Mouse (Mus musculus) liver, adult 2 months (tissue): ENCODE results near the gene Gm27029. TPM values are rescaled to one million over a fixed set of nuclear protein-coding genes. Genes with fewer than 3 reads are reported as not detected.

Source experiments
- DNase-seq: peaks from one replicate; pipeline ENCODE4 v3.0.0-alpha.2; 2011; ENCODE audit warnings: low read depth, low spot score; ENCODE audit errors: extremely low read depth
- H3K27ac ChIP-seq: fragments of 200-500 bp; replicated peaks from 2 replicates; pipeline ENCODE4 v1.5.1; 2012; ENCODE audit warnings: low read depth, mild to moderate bottlenecking, control low read depth, inconsistent platforms, low read length; ENCODE audit not compliant: insufficient read depth
- H3K27me3 ChIP-seq: fragments of 200-500 bp; 2 replicates; pipeline ENCODE4 v1.6.1; 2012; ENCODE audit warnings: mild to moderate bottlenecking, moderate library complexity, low read length, inconsistent platforms; ENCODE audit not compliant: control insufficient read depth, insufficient read depth
- H3K36me3 ChIP-seq: fragments of 200-500 bp; 2 replicates; pipeline ENCODE4 v1.6.1; 2012; ENCODE audit warnings: low read length, inconsistent platforms; ENCODE audit not compliant: control insufficient read depth, insufficient read depth
- H3K4me1 ChIP-seq: fragments of 200-500 bp; 2 replicates; pipeline ENCODE4 v1.6.1; 2011; ENCODE audit warnings: low read length; ENCODE audit not compliant: control insufficient read depth, insufficient read depth
- H3K4me3 ChIP-seq: fragments of 200-500 bp; 2 replicates; pipeline ENCODE4 v1.5.1; 2011; ENCODE audit warnings: low read depth, mild to moderate bottlenecking, control low read depth, low read length, moderate library complexity; ENCODE audit not compliant: insufficient read depth
- H3K79me2 ChIP-seq: fragments of 200-500 bp; 2 replicates; pipeline ENCODE4 v1.6.1; 2012; ENCODE audit warnings: inconsistent platforms, mild to moderate bottlenecking, low read length, moderate library complexity; ENCODE audit not compliant: control insufficient read depth, insufficient read depth
- H3K9ac ChIP-seq: fragments of 200-500 bp; 2 replicates; pipeline ENCODE4 v1.6.1; 2012; ENCODE audit warnings: low read depth, mild to moderate bottlenecking, control low read depth, inconsistent platforms, low read length
- CTCF ChIP-seq: fragments of 200-500 bp; IDR thresholded peaks from 2 replicates; pipeline ENCODE4 v1.5.1; 2011; ENCODE audit warnings: low read depth, low read length, control low read depth
- POLR2A ChIP-seq: fragments of 200-500 bp; IDR thresholded peaks from 2 replicates; pipeline ENCODE4 v1.6.1; 2011; ENCODE audit warnings: low read length, control low read depth; ENCODE audit not compliant: insufficient read depth; ENCODE audit errors: extremely low read depth
- WGBS: fragments of 180-500 bp; shearing (Covaris S2); methylation state at CpG from one replicate; pipeline ENCODE4 v1.1.7; 2018; 5-methylcytosine and 5-hydroxymethylcytosine counted together
- polyA plus RNA-seq: library from polyadenylated mRNA; depleted of rRNA; stranded (reverse); fragments of >200 nt; gene quantifications from 2 replicates; pipeline ENCODE4 v1.2.3, GENCODE M21; 2012; rRNA removed
- total RNA-seq: library from RNA; depleted of rRNA; stranded (reverse); fragments of >200 nt; gene quantifications from 2 replicates; pipeline ENCODE4 v1.2.3, GENCODE M21; 2014; rRNA removed

Gene Gm27029
- total and polyA plus RNA-seq, 2 experiments, result 0.37 to 0.65 TPM

DNA sequence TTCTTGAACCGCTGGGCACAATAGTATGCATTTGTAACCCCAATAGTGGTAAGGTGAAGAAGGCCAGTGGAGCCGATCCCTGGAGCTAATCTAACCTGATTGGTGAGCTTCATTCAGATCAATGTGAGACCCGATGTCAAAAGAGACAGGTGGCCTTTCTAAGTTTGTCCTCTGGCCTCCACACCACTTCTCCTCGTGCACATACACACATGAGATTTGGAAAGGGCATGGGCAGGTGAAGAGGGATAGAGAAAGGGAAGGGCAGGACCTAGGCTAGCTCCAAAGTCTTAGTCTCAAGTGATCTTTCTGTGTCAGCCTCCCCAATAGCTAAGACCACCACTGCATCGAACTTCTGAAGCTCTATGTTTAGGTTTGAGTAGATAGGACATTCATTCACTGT lies 54.5 kb downstream of the Gm27029 start:
- H3K36me3 ChIP-seq, result peaks cover 58% of the 10 kb centered on the region
- TF ChIP-seq CTCF (no peak), POLR2A (0 out of 2 replicates have a peak, but pooled peaks have one; percentile 3)
- H3K27me3 ChIP-seq, result no peaks in the 10 kb centered on the region
- DNase-seq, result peak; percentile 65
- H3K4me3 ChIP-seq, result peak overlapping the region; percentile 62
- peak overlapping the region; percentile 55 for H3K27ac ChIP-seq
- peaks cover 4% of the 10 kb centered on the region; the same call in 1 of the 2 replicates for H3K4me1 ChIP-seq
- H3K79me2 ChIP-seq, result no peaks in the 10 kb centered on the region
- peak overlapping the region; percentile 39 for H3K9ac ChIP-seq
- 20% methylated on average over 5 of the region's 5 CpGs for WGBS

DNA sequence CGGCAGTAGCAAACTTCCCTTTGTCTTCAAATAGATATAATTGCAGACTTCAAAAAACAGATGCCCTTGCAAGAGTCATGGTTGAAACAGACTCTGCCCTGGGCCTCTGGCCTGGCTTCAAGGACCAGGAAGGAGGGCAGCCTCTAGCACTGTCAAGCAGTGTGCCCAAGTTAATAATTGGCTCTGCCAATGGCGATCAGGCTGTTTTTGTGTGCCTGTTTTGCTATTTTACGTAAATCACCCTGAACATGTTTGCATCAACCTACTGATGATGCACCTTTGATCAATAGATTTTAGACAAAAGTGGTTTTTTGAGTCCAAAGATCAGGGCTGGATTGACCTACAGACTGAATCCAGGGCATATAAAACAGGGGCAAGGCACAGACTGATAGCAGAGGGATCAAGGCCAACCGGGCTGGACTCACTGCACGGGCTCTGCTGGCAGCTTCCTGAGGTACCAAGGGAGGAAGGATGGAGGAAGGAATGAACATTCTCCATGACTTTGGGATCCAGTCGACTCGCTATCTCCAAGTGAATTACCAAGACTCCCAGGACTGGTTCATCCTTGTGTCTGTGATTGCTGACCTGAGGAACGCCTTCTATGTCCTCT lies 57.2 kb downstream of the Gm27029 start, which contains the start of gene G6pc:
Gene G6pc (plus strand): TSS at position 236 of the 610 bp plus-strand sequence.
- Histone ChIP-seq H3K79me2 (no peaks in the 10 kb centered on the region), H3K27me3 (no peaks in the 10 kb centered on the region), H3K4me1 (peaks cover 17% of the 10 kb centered on the region), H3K36me3 (peaks cover 37% of the 10 kb centered on the region), H3K27ac (peak within 1 kb of the TSS; percentile 83), H3K4me3 (peak within 1 kb of the TSS; percentile 62), H3K9ac (peak within 1 kb of the TSS; percentile 81)
- peak; percentile 100 for DNase-seq
- TF ChIP-seq POLR2A, result peak; percentile 94
- no peak for TF ChIP-seq CTCF
- WGBS, result 20% methylated on average over 8 of the region's 8 CpGs

DNA sequence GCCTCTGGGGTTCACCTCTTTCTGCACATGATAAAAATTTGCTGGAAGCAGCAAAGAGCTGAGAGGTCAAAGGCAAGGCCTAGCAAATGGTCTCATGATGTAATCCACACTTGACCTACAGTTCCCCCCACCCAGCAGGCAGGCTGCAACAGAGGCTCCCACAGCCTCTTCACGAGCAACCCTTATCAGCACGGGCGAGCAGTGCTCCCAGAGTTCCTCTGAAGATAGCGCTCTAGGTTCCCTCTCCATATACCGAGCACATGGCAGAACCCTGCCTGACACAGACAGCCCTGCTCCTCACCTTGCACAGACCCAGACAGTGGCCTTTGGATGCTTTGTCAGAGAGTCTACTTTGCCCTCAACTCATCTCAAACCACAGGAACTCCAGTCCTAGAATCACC lies 60.1 kb downstream of the Gm27029 start:
- Histone ChIP-seq H3K9ac (peak overlapping the region; percentile 43), H3K27me3 (no peaks in the 10 kb centered on the region), H3K4me3 (no peak overlapping the region), H3K36me3 (peaks cover 9% of the 10 kb centered on the region; the same call in 1 of the 2 replicates), H3K27ac (peak overlapping the region; percentile 89), H3K79me2 (no peaks in the 10 kb centered on the region), H3K4me1 (peaks cover 34% of the 10 kb centered on the region)
- WGBS, result 4% methylated on average over 5 of the region's 5 CpGs
- DNase-seq, result peak; percentile 95
- TF ChIP-seq POLR2A (no peak), CTCF (no peak)

- no peaks in the 10 kb centered on the region for H3K27me3 ChIP-seq
- TF ChIP-seq CTCF (no peak), POLR2A (no peak)
- H3K4me1 ChIP-seq, result peaks cover 36% of the 10 kb centered on the region
- 16% methylated on average over 3 of the region's 3 CpGs for WGBS
- peak overlapping the region; percentile 75 for H3K27ac ChIP-seq
- H3K36me3 ChIP-seq, result no peaks in the 10 kb centered on the region
- H3K4me3 ChIP-seq, result no peak overlapping the region
- no peaks in the 10 kb centered on the region for H3K79me2 ChIP-seq
- DNase-seq, result peak; percentile 69
- H3K9ac ChIP-seq, result no peak overlapping the region
Measured at GRCm38 (mm10) chr11:101360651-101361113, 63.9 kb downstream of the Gm27029 start.

DNA sequence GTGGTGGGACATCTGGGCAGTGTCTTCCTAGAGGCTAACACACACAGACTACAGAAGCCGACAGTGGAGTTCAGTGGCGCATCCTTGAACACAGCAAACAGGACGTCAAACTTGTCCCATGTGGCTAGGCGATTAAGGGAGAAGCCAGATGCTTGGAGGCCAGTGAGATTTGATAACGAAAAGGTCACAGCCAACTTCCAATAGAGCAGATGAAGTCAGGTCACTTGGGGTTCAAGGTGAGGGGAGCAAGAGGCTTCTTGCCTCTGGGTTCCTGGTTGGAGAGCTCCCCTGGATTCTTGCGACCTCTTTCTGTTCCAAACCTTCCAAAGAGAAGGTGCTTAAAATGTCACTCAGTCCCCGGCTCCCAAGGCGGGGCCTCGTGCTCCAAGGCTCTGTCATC lies 64.8 kb downstream of the Gm27029 start:
- H3K79me2 ChIP-seq, result no peaks in the 10 kb centered on the region
- no peak overlapping the region for H3K4me3 ChIP-seq
- no peaks in the 10 kb centered on the region for H3K36me3 ChIP-seq
- WGBS, result 71% methylated on average over 9 of the region's 9 CpGs
- H3K9ac ChIP-seq, result no peak overlapping the region
- H3K27me3 ChIP-seq, result no peaks in the 10 kb centered on the region
- TF ChIP-seq CTCF (no peak), POLR2A (no peak)
- peak; percentile 25 for DNase-seq
- H3K4me1 ChIP-seq, result peaks cover 37% of the 10 kb centered on the region
- H3K27ac ChIP-seq, result peak overlapping the region; percentile 75; the same call in 1 of the 2 replicates

GRCm38 (mm10) chr11:101357505-101358182 lies 67.0 kb downstream of the Gm27029 start:
- WGBS, result 41% methylated on average over 3 of the region's 3 CpGs
- peaks cover 45% of the 10 kb centered on the region for H3K4me1 ChIP-seq
- no peak for DNase-seq

More at GRCm38 (mm10) chr11:101357505-101358182, 67.0 kb downstream of the Gm27029 start:
- no peaks in the 10 kb centered on the region for H3K79me2 ChIP-seq
- H3K9ac ChIP-seq, result no peak overlapping the region
- H3K27me3 ChIP-seq, result no peaks in the 10 kb centered on the region
- no peak overlapping the region for H3K27ac ChIP-seq
- no peak for TF ChIP-seq POLR2A
- H3K4me3 ChIP-seq, result no peak overlapping the region
- H3K36me3 ChIP-seq, result no peaks in the 10 kb centered on the region

Other genes with a start within 250 kb of the Gm27029 start
- 0.13 TPM in 1 of 2 replicates, not detected in the other for gene Ccr10, start 249.4 kb downstream of the Gm27029 start, total RNA-seq
- gene Ccr10, start 249.4 kb downstream of the Gm27029 start, polyA plus RNA-seq, result 0.05 and 0.13 TPM in 2 replicates
- gene Ezh1, start 198.3 kb downstream of the Gm27029 start, total RNA-seq, result 10.5 and 10.8 TPM in 2 replicates
- 7.5 and 9.2 TPM in 2 replicates for gene Ezh1, start 198.3 kb downstream of the Gm27029 start, polyA plus RNA-seq
- gene Ramp2, start 178.8 kb downstream of the Gm27029 start, total RNA-seq, result 4.9 and 6.6 TPM in 2 replicates
- 16.4 and 22.5 TPM in 2 replicates for gene Ramp2, start 178.8 kb downstream of the Gm27029 start, polyA plus RNA-seq
- gene Vps25, start 171.1 kb downstream of the Gm27029 start, total RNA-seq, result 35.6 and 43.8 TPM in 2 replicates
- gene Vps25, start 171.1 kb downstream of the Gm27029 start, polyA plus RNA-seq, result 109 and 122 TPM in 2 replicates
- gene Wnk4, start 164.2 kb downstream of the Gm27029 start, total RNA-seq, result 0.37 and 0.40 TPM in 2 replicates
- gene Wnk4, start 164.2 kb downstream of the Gm27029 start, polyA plus RNA-seq, result 0.32 and 1.1 TPM in 2 replicates
- gene Cntd1, start 145.8 kb downstream of the Gm27029 start, total RNA-seq, result not detected in 2 replicates
- gene Cntd1, start 145.8 kb downstream of the Gm27029 start, polyA plus RNA-seq, result not detected in 2 replicates
- 74.7 and 96.8 TPM in 2 replicates for gene Coa3, start 145.7 kb downstream of the Gm27029 start, total RNA-seq
- gene Coa3, start 145.7 kb downstream of the Gm27029 start, polyA plus RNA-seq, result 289 and 376 TPM in 2 replicates
- 43.8 and 57.8 TPM in 2 replicates for gene Becn1, start 122.5 kb downstream of the Gm27029 start, total RNA-seq
- 43.1 and 50.8 TPM in 2 replicates for gene Becn1, start 122.5 kb downstream of the Gm27029 start, polyA plus RNA-seq
- gene Psme3, start 108.6 kb downstream of the Gm27029 start, total RNA-seq, result 15.8 and 16.8 TPM in 2 replicates
- 34.5 and 37.9 TPM in 2 replicates for gene Psme3, start 108.6 kb downstream of the Gm27029 start, polyA plus RNA-seq
- 0.40 and 0.46 TPM in 2 replicates for gene Aoc2, start 99.7 kb downstream of the Gm27029 start, total RNA-seq
- gene Aoc2, start 99.7 kb downstream of the Gm27029 start, polyA plus RNA-seq, result 0.91 and 1.7 TPM in 2 replicates
- gene Aoc3, start 94.2 kb downstream of the Gm27029 start, total RNA-seq, result 0.13 and 0.18 TPM in 2 replicates
- 0.05 and 0.16 TPM in 2 replicates for gene Aoc3, start 94.2 kb downstream of the Gm27029 start, polyA plus RNA-seq
- 121 and 144 TPM in 2 replicates for gene G6pc, start 57.2 kb downstream of the Gm27029 start, total RNA-seq
- gene G6pc, start 57.2 kb downstream of the Gm27029 start, polyA plus RNA-seq, result 115 and 146 TPM in 2 replicates
- gene Aarsd1, start 7.2 kb downstream of the Gm27029 start, total RNA-seq, result 21.3 and 22.2 TPM in 2 replicates
- 18.6 and 19.8 TPM in 2 replicates for gene Aarsd1, start 7.2 kb downstream of the Gm27029 start, polyA plus RNA-seq
- 2.8 and 3.1 TPM in 2 replicates for gene Rundc1, start 289 bp upstream of the Gm27029 start, total RNA-seq
- gene Rundc1, start 289 bp upstream of the Gm27029 start, polyA plus RNA-seq, result 8.6 and 8.9 TPM in 2 replicates
- 0.27 and 0.46 TPM in 2 replicates for gene Ptges3l, start 537 bp upstream of the Gm27029 start, total RNA-seq
- gene Ptges3l, start 537 bp upstream of the Gm27029 start, polyA plus RNA-seq, result 0.93 and 1.1 TPM in 2 replicates
- 236 and 259 TPM in 2 replicates for gene Rpl27, start 17.5 kb upstream of the Gm27029 start, total RNA-seq
- 193 and 230 TPM in 2 replicates for gene Rpl27, start 17.5 kb upstream of the Gm27029 start, polyA plus RNA-seq
- 24.6 and 37.1 TPM in 2 replicates for gene Ifi35, start 23.6 kb upstream of the Gm27029 start, total RNA-seq
- gene Ifi35, start 23.6 kb upstream of the Gm27029 start, polyA plus RNA-seq, result 33.8 and 43.6 TPM in 2 replicates
- 5.5 and 8.0 TPM in 2 replicates for gene Rnd2, start 40.2 kb upstream of the Gm27029 start, total RNA-seq
- 18.9 and 22.3 TPM in 2 replicates for gene Rnd2, start 40.2 kb upstream of the Gm27029 start, polyA plus RNA-seq
- gene Vat1, start 41.4 kb upstream of the Gm27029 start, total RNA-seq, result 11.0 and 11.2 TPM in 2 replicates
- 30.4 and 33.4 TPM in 2 replicates for gene Vat1, start 41.4 kb upstream of the Gm27029 start, polyA plus RNA-seq
- gene Brca1, start 127.2 kb upstream of the Gm27029 start, total RNA-seq, result 3.3 and 4.2 TPM in 2 replicates
- gene Brca1, start 127.2 kb upstream of the Gm27029 start, polyA plus RNA-seq, result 0.18 and 0.22 TPM in 2 replicates
- 211 and 222 TPM in 2 replicates for gene Nbr1, start 127.4 kb upstream of the Gm27029 start, total RNA-seq
- 114 and 141 TPM in 2 replicates for gene Nbr1, start 127.4 kb upstream of the Gm27029 start, polyA plus RNA-seq
- gene Tmem106a, start 157.4 kb upstream of the Gm27029 start, total RNA-seq, result 6.4 and 7.7 TPM in 2 replicates
- 15.2 and 23.1 TPM in 2 replicates for gene Tmem106a, start 157.4 kb upstream of the Gm27029 start, polyA plus RNA-seq
- not detected in 2 replicates for gene Gm11634, start 174.5 kb upstream of the Gm27029 start, total RNA-seq
- gene Gm11634, start 174.5 kb upstream of the Gm27029 start, polyA plus RNA-seq, result not detected in 2 replicates
- 10.3 and 12.9 TPM in 2 replicates for gene Rdm1, start 202.4 kb upstream of the Gm27029 start, total RNA-seq
- gene Rdm1, start 202.4 kb upstream of the Gm27029 start, polyA plus RNA-seq, result 12.1 and 12.4 TPM in 2 replicates
- gene Arl4d, start 240.7 kb upstream of the Gm27029 start, total RNA-seq, result 55.4 and 87.9 TPM in 2 replicates
- gene Arl4d, start 240.7 kb upstream of the Gm27029 start, polyA plus RNA-seq, result 21.0 and 22.4 TPM in 2 replicates